Mouse (Mus musculus): ENCODE measurements around the gene Kcnk3. TPM values are rescaled to one million over a fixed set of nuclear protein-coding genes. Genes with fewer than 3 reads are reported as not detected.
A peak's percentile ranks its signal among the peaks of the same experiment; 100 is the strongest.

Kcnk3 gene
- polyA plus RNA-seq, 1 experiment from 2014 or later: 0.14 TPM

DNA sequence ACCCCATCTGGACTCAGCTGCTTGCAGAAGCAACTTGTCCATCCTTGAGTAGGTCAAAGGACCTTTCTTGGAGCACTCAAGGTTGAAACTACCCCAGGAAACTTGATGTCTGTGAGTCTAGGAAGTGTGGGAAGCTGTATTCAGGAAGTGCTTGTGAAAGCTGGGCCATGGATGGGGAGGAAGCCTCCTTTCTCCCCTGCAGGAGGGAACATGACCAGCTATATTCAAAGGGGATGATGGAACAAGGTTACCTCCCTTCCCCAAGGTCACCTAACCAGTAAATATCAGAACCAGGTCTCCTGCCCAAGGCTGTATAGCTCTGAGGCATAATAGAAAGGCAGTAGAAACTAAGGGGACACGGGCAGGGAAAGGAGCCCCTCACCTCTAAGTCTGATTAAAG is 44.2 kb downstream of the Kcnk3 start:
- Histone ChIP-seq H3K27ac (no peak overlapping the region), H3K36me3 (replicated peaks) (no peaks in the 10 kb centered on the region), H3K9me3 (no peaks in the 10 kb centered on the region), H3K4me3 (no peak overlapping the region), H3K4me1 (no peaks in the 10 kb centered on the region), H3K27me3 (ENCODE audit: poor library complexity, severe bottlenecking) (0 out of 2 replicates have a peak, but pooled peaks cover 7% of the 10 kb centered on the region)
- DNase-seq (ENCODE audit: extremely low spot score, low spot score): no peak
- WGBS: 70% methylated on average over 1 of the region's 1 CpGs

DNA sequence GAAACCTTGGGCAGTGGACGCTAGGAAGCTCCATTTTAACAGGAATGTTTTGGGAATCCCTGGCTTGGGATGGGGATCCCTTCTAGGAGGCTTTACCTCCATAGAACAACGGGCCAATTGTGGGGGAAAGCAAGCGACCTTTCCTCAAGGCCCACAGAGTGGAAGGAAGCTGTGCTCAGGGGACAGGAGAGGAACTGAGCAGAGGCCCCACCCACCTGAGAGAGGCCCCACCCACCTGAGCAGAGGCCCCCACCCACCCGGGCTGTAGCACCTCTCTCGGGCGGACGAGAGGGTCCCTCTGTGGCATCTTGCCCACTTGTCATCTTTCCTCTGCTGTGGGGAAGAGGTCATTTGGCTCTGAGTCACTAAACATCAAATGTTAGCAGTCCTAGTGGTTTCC is 49.0 kb downstream of the Kcnk3 start:
- no peak for DNase-seq (ENCODE audit: extremely low spot score, low spot score)
- Histone ChIP-seq H3K4me3 (no peak overlapping the region), H3K36me3 (replicated peaks) (no peaks in the 10 kb centered on the region), H3K27ac (no peak overlapping the region), H3K9me3 (no peaks in the 10 kb centered on the region), H3K4me1 (no peaks in the 10 kb centered on the region), H3K27me3 (ENCODE audit: poor library complexity, severe bottlenecking) (no peaks in the 10 kb centered on the region)
- WGBS: 62% methylated on average over 7 of the region's 7 CpGs

DNA sequence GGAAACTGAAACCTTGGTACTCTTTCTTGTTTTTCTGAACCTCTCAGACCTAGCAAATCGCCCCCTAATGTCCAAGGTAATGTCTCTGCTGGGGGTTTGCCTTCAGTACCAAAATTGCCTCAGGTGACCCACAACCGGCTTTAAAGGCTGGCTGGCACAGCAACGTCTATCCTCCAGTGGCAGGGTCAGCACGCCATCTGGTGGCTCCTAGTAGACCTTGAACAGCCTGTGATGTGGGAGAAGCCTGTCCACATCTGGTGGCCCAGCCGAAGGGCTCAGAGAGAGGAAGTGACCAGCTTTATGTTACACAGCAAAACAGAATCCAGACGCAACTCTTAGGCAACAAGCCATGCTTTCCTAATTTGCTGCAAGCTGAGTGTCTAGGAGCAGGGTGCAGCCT is 50.1 kb downstream of the Kcnk3 start:
- H3K4me3 ChIP-seq: no peak overlapping the region
- H3K4me1 ChIP-seq: no peaks in the 10 kb centered on the region
- no peak overlapping the region for H3K27ac ChIP-seq
- H3K9me3 ChIP-seq: no peaks in the 10 kb centered on the region
- no peaks in the 10 kb centered on the region for H3K36me3 ChIP-seq (replicated peaks)
- WGBS: 4% methylated on average over 6 of the region's 6 CpGs
- H3K27me3 ChIP-seq (ENCODE audit: poor library complexity, severe bottlenecking): no peaks in the 10 kb centered on the region
- DNase-seq (ENCODE audit: extremely low spot score, low spot score): peak; percentile 72

DNA sequence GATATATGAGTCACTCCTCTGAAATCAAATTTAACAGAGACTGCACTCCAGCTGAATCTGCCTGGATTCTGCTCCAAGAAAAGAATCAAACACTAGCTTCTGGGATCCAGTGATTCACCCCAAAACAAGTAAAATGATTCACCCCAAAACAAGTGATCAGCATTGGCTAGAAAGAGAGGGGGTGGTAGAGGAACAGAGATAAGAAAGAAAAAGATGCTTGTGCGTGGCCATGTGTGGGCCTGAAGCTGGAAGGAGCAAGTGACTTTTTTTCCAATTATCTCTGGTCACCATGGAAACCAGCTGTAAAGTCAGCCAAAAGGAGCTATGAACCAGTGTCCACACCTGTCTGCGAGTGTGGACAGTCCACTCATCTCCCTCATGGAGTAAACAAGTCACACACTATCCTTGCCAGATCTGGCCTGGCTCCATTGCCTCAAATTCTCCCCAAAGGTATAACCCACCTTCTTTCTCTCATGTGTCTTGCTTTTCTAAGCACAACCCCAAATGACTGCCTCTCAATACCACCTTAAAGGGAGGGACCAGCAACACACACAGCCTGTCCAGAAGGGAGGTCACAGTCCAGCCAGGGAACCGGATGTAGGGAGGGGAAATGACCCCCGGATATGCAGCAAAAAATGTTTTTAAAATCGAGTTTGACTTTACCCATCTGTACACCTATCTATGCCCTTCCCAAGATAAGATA is 55.7 kb downstream of the Kcnk3 start:
- DNase-seq (ENCODE audit: extremely low spot score, low spot score): no peak
- no peak overlapping the region for H3K27ac ChIP-seq
- H3K9me3 ChIP-seq: no peaks in the 10 kb centered on the region
- H3K4me1 ChIP-seq: peaks cover 14% of the 10 kb centered on the region
- H3K36me3 ChIP-seq (replicated peaks): no peaks in the 10 kb centered on the region
- 79% methylated on average over 5 of the region's 5 CpGs for WGBS
- no peaks in the 10 kb centered on the region for H3K27me3 ChIP-seq (ENCODE audit: poor library complexity, severe bottlenecking)
- H3K4me3 ChIP-seq: no peak overlapping the region

DNA sequence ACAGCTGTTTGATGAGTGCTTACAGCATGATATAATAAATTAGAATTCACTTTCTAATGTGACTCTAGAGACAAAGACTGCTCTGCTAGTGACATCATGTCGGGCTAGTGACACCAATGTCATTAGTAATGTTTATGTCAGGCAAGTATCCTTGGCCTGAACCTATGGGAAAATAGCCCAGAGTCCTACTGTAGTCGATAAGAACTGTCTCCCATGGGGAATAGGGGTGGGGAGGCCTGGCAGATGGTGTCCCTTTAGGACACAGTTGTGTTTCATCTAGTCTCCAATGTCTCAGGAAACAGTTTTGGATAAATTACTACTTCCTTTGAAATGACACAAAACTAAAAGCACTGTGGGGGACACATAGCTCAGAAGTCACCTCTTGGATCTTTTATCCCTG is 58.1 kb downstream of the Kcnk3 start:
- H3K27ac ChIP-seq: no peak overlapping the region
- no peaks in the 10 kb centered on the region for H3K27me3 ChIP-seq (ENCODE audit: poor library complexity, severe bottlenecking)
- H3K9me3 ChIP-seq: no peaks in the 10 kb centered on the region
- 84% methylated on average over 2 of the region's 2 CpGs for WGBS
- H3K4me1 ChIP-seq: peaks cover 22% of the 10 kb centered on the region
- H3K4me3 ChIP-seq: no peak overlapping the region
- H3K36me3 ChIP-seq (replicated peaks): no peaks in the 10 kb centered on the region
- DNase-seq (ENCODE audit: extremely low spot score, low spot score): no peak

DNA sequence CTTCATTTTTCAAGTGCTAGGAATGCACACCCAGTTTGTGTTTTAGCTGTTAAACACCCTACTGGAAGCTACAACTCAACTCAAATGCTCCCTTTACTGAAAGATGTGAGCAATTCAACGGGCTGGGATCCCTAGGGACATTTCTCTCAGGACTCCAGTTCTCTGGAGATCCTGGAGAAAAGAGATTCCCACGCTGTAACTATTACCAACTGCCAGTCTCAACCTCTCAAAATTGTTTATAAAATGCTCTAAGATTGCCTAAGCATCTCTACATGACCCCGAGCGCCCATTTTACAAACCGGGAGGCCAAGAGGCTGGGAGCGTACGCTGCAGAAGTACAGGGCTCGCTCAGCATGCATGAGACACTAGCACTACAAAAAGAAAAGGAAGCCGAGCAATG is 59.4 kb downstream of the Kcnk3 start:
- WGBS: 20% methylated on average over 9 of the region's 9 CpGs
- peak overlapping the region; percentile 84 for H3K27ac ChIP-seq

DNA sequence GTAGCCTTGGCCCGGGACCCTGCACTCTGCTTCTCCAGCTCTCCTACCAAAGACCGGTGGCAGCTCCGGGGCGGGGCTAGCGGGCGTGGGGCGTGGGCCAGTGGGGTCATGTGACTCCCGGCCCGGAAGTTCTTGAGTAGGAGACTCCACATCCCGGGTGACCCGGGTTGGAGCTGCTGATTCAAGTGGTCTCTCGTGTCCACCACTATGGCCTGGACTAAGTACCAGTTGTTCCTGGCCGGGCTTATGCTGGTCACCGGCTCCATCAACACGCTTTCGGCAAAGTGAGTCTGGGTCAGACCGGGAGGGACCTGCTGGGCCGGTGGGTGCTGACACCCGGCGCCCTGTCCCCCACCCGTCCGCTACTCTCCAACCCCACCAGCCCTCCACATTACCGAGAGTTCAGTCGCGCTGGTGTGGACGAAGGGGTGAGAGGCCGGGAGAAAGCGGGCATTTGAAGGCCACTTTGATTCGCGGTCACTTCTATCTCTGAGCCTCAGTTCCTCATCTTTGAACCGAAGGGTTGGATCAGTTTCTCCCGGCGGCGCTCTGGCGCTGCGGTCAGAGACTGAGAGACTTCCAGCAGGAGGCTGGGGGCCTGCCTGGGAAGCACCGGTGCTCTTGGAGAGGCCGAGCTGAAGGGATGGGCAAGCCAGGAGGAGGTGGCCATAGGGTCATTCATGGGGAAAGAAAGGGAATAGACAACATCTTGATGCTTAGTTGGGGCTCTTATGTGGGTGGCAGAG is 60.0 kb downstream of the Kcnk3 start, which contains the start of gene Slc35f6:
Gene Slc35f6 (plus strand): TSS at position 119 of the 746 bp plus-strand sequence.
- peak within 1 kb of the TSS; percentile 84 for H3K27ac ChIP-seq
- peak within 1 kb of the TSS; percentile 92 for H3K4me3 ChIP-seq

More for the DNA sequence above, 59.4 kb downstream of the Kcnk3 start:
- no peaks in the 10 kb centered on the region for H3K27me3 ChIP-seq (ENCODE audit: poor library complexity, severe bottlenecking)
- no peaks in the 10 kb centered on the region; the same call in 1 of the 2 replicates for H3K36me3 ChIP-seq (replicated peaks)
- no peak for DNase-seq (ENCODE audit: extremely low spot score, low spot score)
- peaks cover 22% of the 10 kb centered on the region for H3K4me1 ChIP-seq
- peak overlapping the region; percentile 92 for H3K4me3 ChIP-seq
- H3K9me3 ChIP-seq: no peaks in the 10 kb centered on the region

DNA sequence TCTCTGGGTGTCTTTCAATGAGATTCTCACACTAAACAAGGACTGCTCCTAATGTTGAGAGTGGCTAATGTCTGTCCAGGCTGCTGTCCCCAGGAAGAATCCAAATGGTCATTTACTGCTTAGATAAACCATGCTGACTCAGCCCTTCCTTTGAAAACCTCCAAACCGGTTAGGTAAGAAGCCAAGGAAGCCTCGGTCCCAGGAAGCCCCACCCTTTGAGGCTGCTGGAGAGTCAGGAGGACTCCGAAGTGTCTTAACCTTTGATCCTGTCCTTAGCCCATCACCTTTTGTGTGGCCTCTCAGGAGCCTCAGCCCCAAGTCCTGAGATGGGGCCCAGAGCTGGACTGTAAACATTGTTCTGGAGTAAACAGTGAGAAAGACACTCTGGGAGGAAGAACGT is 61.6 kb downstream of the Kcnk3 start:
- Histone ChIP-seq H3K36me3 (replicated peaks) (peaks cover 6% of the 10 kb centered on the region; the same call in 1 of the 2 replicates), H3K4me3 (no peak overlapping the region), H3K4me1 (peaks cover 22% of the 10 kb centered on the region), H3K27me3 (ENCODE audit: poor library complexity, severe bottlenecking) (no peaks in the 10 kb centered on the region), H3K27ac (no peak overlapping the region), H3K9me3 (no peaks in the 10 kb centered on the region)
- DNase-seq (ENCODE audit: extremely low spot score, low spot score): no peak
- WGBS: 85% methylated on average over 4 of the region's 4 CpGs

More for the DNA sequence above, 60.0 kb downstream of the Kcnk3 start, which contains the start of gene Slc35f6:
- peak; percentile 90 for DNase-seq (ENCODE audit: extremely low spot score, low spot score)
- Histone ChIP-seq H3K4me1 (peaks cover 22% of the 10 kb centered on the region), H3K9me3 (no peaks in the 10 kb centered on the region), H3K36me3 (replicated peaks) (peaks cover 5% of the 10 kb centered on the region; the same call in 1 of the 2 replicates), H3K27me3 (ENCODE audit: poor library complexity, severe bottlenecking) (no peaks in the 10 kb centered on the region)
- WGBS: under 1% methylated on average over 38 of the region's 38 CpGs

DNA sequence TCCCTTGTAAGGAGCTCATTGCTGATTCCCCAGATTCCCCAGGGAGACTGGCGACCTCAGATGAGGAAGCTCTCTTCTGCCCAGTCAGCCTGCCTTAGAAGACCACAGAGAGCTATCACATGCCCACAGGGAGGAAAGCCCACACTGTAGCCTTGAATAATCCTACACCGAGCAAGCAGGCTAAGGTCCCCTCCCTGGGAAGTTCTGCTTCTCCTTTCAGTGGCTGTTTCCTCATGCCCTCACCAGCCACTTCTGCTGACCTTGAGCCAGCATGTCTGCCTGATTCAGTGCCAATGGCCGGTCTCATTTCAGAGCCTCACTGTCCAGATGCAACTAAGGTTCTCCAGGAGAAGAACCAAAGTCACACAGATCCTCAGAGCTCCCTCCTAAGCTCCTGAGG is 62.8 kb downstream of the Kcnk3 start:
- Histone ChIP-seq H3K9me3 (no peaks in the 10 kb centered on the region), H3K4me1 (peaks cover 22% of the 10 kb centered on the region), H3K27me3 (ENCODE audit: poor library complexity, severe bottlenecking) (no peaks in the 10 kb centered on the region), H3K27ac (no peak overlapping the region), H3K4me3 (no peak overlapping the region), H3K36me3 (replicated peaks) (peaks cover 16% of the 10 kb centered on the region)
- DNase-seq (ENCODE audit: extremely low spot score, low spot score): no peak
- 85% methylated on average over 3 of the region's 3 CpGs for WGBS

DNA sequence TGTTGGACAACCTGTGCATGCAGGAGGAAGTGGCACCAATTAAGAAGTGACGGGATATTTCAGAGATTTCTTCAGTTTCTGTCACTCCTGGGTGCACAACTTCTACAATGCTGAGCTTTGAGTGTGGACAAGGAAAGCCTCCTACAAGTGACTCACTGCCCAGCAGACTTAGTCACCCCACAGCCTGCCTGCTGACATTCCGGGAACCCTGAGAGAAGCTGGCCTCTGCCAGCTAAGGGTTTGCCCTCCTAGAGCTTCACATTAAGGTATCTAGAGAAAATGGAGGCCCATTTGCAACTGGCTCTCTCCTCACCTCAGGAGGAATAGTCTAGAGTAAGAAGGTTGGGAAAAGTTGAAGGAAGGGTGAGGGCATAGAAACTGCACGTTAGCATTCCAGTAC is 63.6 kb downstream of the Kcnk3 start:
- Histone ChIP-seq H3K27ac (no peak overlapping the region), H3K36me3 (replicated peaks) (peaks cover 24% of the 10 kb centered on the region), H3K4me1 (peaks cover 22% of the 10 kb centered on the region), H3K9me3 (no peaks in the 10 kb centered on the region), H3K27me3 (ENCODE audit: poor library complexity, severe bottlenecking) (no peaks in the 10 kb centered on the region), H3K4me3 (no peak overlapping the region)
- no peak for DNase-seq (ENCODE audit: extremely low spot score, low spot score)
- WGBS: 98% methylated on average over 3 of the region's 3 CpGs

DNA sequence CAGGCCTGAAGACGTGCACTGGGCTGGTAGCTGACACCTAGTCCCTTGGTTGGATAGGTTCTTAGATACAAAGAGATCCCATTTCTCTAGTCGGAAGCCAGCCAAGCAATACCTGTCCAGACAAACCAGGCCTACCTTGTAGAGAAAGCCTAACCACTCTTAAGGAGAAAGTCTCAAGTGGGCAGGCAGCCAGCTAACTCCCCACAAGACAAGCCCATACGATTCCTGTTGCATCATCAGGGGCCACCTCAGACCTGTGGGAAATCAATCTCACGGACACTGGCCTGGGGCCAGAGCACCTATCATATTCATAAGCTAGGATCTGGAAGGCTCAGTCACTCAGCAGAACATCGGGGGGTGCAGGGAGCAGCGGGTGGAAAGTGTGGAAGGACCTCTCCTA is 65.3 kb downstream of the Kcnk3 start:
- no peak overlapping the region for H3K4me3 ChIP-seq
- no peak overlapping the region for H3K27ac ChIP-seq
- DNase-seq (ENCODE audit: extremely low spot score, low spot score): no peak
- H3K36me3 ChIP-seq (replicated peaks): peaks cover 41% of the 10 kb centered on the region
- H3K27me3 ChIP-seq (ENCODE audit: poor library complexity, severe bottlenecking): no peaks in the 10 kb centered on the region
- no peaks in the 10 kb centered on the region for H3K9me3 ChIP-seq
- H3K4me1 ChIP-seq: peaks cover 12% of the 10 kb centered on the region
- WGBS: 91% methylated on average over 6 of the region's 6 CpGs

DNA sequence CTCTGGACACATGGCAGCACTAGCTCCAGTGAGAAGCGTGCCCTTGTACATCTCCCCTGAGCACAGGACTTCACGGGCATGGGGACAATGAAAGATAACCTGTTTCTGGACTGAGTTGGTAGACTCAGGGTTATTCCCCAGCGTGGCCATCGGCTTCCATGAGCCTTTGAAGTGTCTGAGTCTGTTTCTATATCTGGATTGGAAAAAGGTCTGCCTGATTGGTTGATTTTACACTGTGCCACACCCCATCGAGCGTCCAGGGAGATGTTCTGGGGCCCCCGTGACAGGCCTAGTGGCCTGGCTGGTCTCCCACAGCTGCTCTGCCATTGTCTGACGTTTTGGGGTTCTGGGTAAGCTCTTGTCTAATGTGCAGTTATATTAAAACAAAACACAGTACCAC is 67.1 kb downstream of the Kcnk3 start:
- H3K4me1 ChIP-seq: no peaks in the 10 kb centered on the region
- 89% methylated on average over 8 of the region's 8 CpGs for WGBS
- peaks cover 42% of the 10 kb centered on the region for H3K36me3 ChIP-seq (replicated peaks)
- DNase-seq (ENCODE audit: extremely low spot score, low spot score): no peak
- no peaks in the 10 kb centered on the region for H3K9me3 ChIP-seq
- no peaks in the 10 kb centered on the region for H3K27me3 ChIP-seq (ENCODE audit: poor library complexity, severe bottlenecking)
- H3K4me3 ChIP-seq: no peak overlapping the region
- no peak overlapping the region for H3K27ac ChIP-seq

DNA sequence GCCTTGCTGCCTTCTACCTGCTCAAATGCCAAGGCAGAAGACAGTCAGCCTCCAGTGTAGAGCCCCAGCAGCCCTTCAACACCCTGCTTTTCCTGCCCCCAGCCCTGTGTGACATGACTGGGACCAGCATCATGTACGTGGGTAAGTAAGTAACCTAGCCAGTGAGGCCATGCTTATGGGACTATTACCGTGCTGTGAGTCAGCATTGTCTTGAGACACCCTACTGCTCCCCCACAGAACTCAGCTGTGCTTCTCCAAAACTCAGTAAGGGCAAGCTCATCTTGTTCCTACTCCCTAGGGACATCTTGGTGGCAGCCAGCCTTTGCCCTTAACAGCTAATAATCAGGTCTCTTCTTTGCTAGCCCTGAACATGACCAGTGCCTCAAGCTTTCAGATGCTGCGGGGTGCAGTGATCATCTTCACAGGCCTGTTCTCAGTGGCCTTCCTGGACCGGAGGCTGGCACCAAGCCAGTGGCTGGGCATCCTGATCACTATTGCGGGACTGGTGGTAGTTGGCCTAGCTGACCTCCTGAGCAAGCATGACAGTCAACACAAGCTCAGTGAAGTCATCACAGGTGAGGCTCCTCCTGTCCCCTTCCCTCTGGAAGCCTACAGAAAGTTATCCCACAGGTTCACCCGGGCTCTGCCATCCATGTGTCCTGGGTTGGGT is 67.7 kb downstream of the Kcnk3 start:
- 90% methylated on average over 6 of the region's 6 CpGs for WGBS
- DNase-seq (ENCODE audit: extremely low spot score, low spot score): no peak
- H3K9me3 ChIP-seq: peaks cover 1% of the 10 kb centered on the region; the same call in 1 of the 2 replicates
- H3K27ac ChIP-seq: no peak overlapping the region
- no peak overlapping the region for H3K4me3 ChIP-seq
- H3K4me1 ChIP-seq: no peaks in the 10 kb centered on the region
- peaks cover 42% of the 10 kb centered on the region for H3K36me3 ChIP-seq (replicated peaks)
- H3K27me3 ChIP-seq (ENCODE audit: poor library complexity, severe bottlenecking): no peaks in the 10 kb centered on the region
